Mouse (Mus musculus) thymus, postnatal 25 days (tissue): ENCODE results near the gene Mrvi1.
A peak's percentile ranks its signal among the peaks of the same experiment; 100 is the strongest.

ENCODE experiments used
- DNase-seq: peaks from one replicate; pipeline ENCODE4 v3.0.0; 2022

The Mrvi1 gene

GRCm38 (mm10) chr7:110977699-110978392 lies 4.4 kb downstream of the Mrvi1 start:
- DNase-seq: peak; percentile 36

- DNase-seq: no peak
These were observed 8.8 kb downstream of the Mrvi1 start for GRCm38 (mm10) chr7:110973450-110973849.

GRCm38 (mm10) chr7:110972796-110973195 lies 9.5 kb downstream of the Mrvi1 start:
- no peak for DNase-seq

- DNase-seq: no peak
These were observed 14.9 kb downstream of the Mrvi1 start for GRCm38 (mm10) chr7:110967373-110967772.

- DNase-seq: no peak
These were observed 15.4 kb downstream of the Mrvi1 start for GRCm38 (mm10) chr7:110966853-110967252.

GRCm38 (mm10) chr7:110965387-110965786 lies 16.9 kb downstream of the Mrvi1 start:
- DNase-seq: no peak

GRCm38 (mm10) chr7:110963655-110963997 lies 18.6 kb downstream of the Mrvi1 start:
- DNase-seq: no peak

- DNase-seq: no peak
These were observed 19.2 kb downstream of the Mrvi1 start for GRCm38 (mm10) chr7:110962943-110963654.

GRCm38 (mm10) chr7:110962497-110962896 lies 19.8 kb downstream of the Mrvi1 start:
- DNase-seq: no peak

- peak; percentile 69 for DNase-seq
These were observed 25.7 kb downstream of the Mrvi1 start for GRCm38 (mm10) chr7:110956422-110957170.

GRCm38 (mm10) chr7:110955576-110955975 lies 26.7 kb downstream of the Mrvi1 start:
- DNase-seq: no peak

- DNase-seq: no peak
These were observed 28.0 kb downstream of the Mrvi1 start for GRCm38 (mm10) chr7:110954072-110954858.

- DNase-seq: peak; percentile 34
These were observed 29.1 kb downstream of the Mrvi1 start for GRCm38 (mm10) chr7:110953210-110953609.

- DNase-seq: no peak
These were observed 31.7 kb downstream of the Mrvi1 start for GRCm38 (mm10) chr7:110950621-110950925.

- no peak for DNase-seq
These were observed 32.3 kb downstream of the Mrvi1 start for GRCm38 (mm10) chr7:110949785-110950620.

GRCm38 (mm10) chr7:110948579-110948978 lies 33.7 kb downstream of the Mrvi1 start:
- no peak for DNase-seq

- no peak for DNase-seq
These were observed 34.6 kb downstream of the Mrvi1 start for GRCm38 (mm10) chr7:110947616-110948015.

GRCm38 (mm10) chr7:110946731-110947130 lies 35.5 kb downstream of the Mrvi1 start:
- peak; percentile 30 for DNase-seq

- DNase-seq: no peak
These were observed 37.9 kb downstream of the Mrvi1 start for GRCm38 (mm10) chr7:110944321-110944720.

- DNase-seq: no peak
These were observed 40.3 kb downstream of the Mrvi1 start for GRCm38 (mm10) chr7:110941701-110942530.

- DNase-seq: no peak
These were observed 41.1 kb downstream of the Mrvi1 start for GRCm38 (mm10) chr7:110941116-110941521.
